Mouse (Mus musculus): ENCODE results near the gene Ankar.

Gene Ankar

DNA sequence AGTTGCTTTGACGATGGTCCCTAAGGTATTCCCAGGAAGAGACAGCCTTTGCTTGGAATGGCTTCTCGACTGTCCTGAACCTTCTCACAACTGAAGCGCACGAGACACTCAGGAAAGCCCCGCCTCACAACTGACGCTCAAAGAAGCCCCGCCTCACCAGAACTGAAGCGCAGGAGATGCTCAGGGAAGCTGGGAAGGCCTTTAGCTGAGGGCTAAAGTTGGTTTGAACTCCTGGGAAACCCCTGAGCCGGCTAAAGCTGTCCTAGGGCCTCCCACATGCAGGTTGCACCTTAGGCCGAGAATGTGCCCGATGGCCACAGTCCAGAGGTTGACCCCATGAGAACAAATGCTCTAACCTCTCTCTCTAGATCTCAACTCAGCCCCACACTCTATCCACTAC, at the start of gene Ankar:
Ankar (minus strand) TSS at position 101 of the 400 bp plus-strand sequence.
- no peak for DNase-seq (ENCODE audit: low spot score)

DNA sequence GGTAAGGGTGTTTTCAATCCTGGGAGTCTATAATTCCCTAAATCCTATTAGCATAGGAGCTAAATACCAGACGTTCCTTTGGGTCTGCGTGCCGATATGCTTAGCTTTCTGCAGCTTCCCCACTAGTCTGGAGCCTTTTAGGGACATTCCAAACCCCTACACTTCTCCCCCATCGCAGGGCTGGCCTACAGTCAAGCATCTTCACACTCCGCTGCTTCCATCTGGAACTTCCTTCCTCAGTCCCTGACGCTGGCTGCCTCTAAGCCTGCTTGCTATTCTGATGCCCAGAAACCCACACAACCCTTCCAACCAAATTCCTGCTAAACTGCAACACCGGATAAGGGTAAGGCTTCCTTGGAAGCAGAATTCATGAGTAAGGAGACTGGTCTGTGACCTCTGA, 46.0 kb upstream of the Ankar start:
- DNase-seq (ENCODE audit: low spot score) = no peak

DNA sequence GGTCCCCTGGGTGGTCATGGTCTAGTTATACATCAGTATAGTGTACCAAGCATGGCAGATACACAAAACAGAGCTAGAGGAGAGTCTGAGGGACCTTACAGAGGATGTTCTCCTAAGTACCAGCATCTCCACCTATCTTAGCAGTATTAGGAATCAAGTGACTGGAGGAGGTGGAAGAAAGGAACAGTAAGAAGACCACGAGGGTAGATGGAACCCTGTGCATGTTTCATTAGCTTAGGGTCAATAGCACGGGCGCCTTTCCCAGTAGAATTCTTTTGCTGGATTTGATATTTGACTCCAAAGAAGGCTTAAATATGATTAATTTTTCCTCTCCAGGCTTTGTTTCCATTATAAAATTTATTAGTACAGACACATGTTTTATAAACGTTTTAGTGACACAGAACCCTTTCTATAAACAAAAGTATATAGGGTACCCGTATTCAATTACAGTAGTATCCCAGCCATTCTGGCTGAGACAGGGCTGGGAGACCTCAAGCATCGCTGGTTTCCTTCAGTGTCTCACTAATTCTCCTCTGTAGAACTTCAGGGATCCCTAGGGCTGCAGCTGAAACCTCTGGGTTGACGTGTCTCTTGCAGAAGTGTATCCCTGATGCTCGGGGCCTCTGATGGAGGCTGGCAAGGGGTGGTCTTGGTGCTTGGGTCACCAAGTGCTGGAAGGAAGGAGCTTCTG, 44.6 kb upstream of the Ankar start:
- no peak for DNase-seq (ENCODE audit: low spot score)

DNA sequence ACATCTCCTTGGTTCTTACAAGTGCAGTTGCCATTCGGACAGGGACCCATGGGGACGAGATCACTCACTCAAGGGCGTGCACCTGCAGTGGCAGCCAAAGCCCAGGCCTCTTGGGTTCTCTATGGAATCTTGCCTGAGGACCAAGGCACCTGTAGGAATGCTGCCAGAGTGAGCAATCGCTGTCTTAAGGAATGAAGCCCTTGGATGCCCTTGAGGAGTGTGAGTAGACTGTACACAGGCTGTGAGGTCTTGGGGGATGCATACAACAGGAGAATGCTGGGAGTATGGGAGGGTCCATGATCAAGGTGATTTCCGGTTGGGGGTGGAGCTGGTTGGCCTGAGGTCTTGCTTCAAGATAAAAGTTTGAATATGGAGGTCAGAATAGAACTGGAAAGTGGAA, 41.0 kb upstream of the Ankar start:
- DNase-seq (ENCODE audit: low spot score) = no peak

DNA sequence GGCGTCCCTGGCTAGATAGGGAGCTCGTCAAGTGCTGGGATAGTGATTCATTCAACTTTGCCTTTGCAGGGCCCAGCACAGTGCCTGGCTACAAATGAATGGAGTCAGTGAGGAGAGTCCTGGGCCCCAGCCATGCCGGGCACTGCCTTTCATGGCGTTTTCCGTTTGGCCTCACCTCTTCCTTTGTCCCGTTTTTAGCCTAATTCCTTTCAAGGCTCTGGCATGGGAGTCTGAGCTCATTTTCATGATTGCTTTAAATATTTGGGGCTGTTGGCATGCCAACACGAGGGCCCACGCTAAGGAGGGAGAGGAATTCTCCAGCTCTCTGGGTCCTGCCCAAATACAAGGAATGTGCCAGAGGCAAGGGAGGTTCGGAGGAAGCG, 39.3 kb upstream of the Ankar start:
- no peak for DNase-seq (ENCODE audit: low spot score)

DNA sequence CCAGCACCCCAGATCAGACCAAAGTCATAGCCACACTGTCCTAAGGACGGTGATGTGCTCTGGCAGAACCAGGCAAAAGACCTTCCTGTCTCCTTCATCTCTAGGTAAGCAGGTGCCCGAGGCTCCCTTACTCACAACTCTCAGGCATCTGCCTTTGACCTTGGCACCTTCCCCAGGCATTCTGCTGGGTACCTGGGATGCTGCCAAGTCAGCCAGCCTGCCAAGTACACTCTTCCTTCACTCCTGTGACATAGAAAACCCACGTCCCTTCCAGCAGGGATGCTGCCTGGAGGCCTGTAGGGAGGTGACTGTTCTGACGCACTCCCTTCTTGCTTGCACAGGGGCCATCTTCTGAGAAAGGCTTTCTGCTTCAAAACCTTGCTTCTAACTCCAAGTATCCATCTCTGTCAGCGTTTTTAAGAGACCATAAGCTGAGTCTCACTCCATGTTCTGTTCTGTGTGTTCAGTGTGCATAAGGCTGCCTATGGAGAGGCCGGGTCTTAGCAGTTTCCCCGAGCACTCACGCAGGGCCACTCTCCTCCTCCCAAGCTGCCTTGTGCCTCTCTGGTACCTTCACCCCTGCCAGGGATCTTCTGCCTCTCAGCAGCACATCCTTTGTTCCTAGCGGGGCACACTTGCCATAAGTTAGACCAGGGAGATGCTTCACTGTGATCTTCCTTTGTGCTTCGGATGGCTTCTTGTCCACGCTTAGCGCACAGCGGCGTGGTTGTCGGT, 38.7 kb upstream of the Ankar start:
- DNase-seq (ENCODE audit: low spot score) = no peak

DNA sequence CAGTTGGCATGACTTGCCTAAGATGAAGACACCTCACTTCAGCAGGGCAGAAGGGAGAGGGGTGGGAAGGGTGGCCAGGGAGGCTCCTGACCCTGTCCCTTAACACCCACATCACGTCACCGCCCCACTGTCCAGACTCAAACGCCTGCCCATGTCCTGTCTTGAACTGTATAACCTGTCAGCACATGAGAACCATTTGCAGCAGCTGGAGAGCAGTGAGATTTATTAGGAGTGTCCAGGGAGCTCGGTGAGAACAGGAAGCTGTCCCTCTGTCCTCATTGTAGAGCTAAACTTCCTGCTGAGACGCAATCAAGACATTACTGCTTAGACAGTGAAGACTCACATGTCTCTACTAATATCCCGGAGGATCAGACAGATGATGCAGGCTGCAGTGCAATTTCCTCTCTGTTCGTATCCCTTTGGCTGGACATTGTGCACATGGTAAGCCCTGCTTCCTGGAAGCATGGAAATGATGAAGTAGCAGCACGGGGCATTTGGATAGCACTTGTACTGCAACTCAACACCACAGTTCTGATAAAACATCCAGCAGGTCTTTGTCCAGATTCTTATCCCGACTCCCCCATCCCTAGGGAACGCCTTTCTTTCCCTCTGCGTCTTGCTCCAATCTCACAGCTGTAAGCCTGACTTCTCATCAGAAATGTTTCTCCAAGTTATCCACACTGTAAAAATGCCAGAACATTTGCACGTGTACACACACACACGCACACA, 36.2 kb upstream of the Ankar start:
- no peak for DNase-seq (ENCODE audit: low spot score)

DNA sequence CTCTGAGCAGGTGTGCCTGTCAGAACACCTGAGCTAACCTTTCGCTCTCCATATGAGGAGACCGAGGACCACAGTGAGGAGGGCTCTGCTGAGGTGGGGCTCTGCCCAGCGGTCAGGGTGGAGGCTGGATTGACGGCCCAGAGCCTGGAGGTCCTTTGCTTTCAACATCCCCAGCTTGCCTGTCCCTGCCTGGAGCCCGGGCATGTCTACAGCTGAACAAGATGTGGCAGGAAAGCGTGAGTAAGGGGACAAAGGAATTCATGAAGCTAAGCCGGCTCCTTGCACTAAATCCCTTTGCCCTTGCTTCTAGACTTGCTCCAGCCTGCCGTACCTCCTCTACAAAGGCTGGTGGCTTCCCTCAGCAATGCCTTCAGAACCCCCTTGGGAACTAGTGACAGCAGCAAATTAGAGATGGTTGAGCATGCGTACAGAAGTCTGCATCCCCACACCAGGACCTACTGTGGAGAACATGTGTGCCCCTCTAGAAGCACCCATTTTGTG, 32.9 kb upstream of the Ankar start:
- no peak for DNase-seq (ENCODE audit: low spot score)

DNA sequence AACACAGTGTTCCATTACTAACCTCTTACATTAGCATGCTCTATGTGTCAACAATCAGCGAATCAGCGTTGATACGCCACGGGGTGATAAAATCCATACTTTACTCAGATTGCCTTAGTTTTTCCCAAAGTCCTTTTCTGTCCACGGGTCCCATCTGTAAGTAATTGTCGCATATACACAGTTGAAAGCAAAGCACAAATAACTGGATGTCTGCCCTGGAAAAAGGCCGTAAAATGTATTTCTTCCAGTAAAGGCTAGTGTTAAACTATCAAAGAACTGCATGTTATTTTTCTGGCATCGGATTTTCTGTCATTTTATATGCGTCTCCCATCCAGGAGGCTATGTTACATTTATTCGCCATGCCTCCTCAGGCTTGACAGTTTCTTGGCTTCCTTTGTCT, 29.7 kb upstream of the Ankar start:
- DNase-seq (ENCODE audit: low spot score) = no peak

DNA sequence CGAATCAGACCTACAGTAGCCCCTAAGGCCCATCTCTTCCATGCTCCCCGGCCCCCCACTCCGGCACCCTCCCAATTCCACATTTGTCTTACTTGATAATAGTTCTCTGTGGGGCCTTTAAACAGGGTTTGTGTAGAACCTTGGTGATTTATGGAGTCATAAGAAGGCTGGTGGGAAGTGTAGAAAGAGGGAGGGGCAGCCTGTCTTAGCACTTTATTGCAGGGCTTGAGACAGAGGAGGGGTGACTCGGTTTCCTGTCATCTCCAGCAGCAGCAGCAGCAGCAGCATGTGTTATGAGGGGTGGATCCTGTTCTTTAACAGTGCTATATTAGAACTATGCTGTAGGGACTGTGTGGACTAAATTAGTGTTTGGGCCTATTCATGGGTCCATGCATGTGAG, 28.4 kb upstream of the Ankar start:
- no peak for DNase-seq (ENCODE audit: low spot score)

DNA sequence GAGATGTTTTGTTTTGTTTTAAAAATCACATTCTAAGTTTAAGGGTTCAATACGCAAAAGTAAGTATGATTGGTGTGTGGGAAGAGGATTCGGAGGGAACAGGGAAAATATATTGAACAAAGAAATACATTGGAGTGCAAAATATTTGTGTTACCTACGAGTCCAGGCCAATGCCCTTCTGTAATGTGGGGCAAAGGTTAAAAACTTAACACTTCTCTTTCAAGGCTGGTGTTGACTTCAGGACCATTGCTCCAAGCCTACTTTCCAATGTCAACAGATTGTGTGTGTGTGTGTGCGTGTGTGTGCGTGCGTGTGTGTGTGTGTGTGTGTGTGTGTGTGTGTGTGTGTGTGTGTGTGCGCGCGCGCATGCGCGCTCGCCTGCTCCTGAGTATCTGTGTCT, 25.6 kb upstream of the Ankar start:
- DNase-seq (ENCODE audit: low spot score) = no peak

DNA sequence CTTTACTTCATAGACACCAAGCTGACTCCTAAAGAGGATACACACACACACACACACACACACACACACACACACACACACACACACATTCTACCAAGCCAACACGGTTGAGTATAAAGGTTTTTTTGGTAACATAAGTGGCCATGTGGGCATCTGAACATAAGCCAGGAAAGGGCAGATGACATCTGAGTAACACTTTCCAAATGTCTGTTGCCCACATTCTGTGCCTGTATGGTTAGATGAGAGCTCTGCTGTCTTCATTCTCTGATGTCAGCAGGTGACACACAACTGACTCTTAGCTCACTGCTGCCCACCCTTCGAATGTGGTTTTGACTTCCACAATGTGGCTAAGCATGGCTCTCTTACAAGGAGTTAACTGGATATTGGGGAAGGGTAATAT, 24.0 kb upstream of the Ankar start:
- no peak for DNase-seq (ENCODE audit: low spot score)

DNA sequence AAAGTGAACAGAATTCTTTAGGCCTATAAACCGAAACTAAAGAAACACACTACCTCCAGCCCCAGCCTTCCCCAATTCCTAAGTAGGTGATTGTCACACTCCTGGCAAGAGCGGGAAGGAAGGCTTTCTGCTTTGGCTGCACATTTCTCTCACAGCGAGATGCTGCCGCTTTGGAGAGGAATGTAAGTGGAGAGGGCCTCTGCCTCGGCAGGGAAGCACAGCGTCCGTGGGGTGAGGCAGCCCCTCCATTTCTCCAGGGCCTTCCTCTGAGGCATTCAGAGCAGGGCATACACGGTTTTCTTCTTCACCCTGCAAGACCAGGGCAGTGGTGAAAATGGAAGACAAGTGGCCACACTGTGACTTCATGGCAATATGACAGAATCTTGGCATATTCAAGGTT, 22.3 kb upstream of the Ankar start:
- DNase-seq (ENCODE audit: low spot score) = no peak

DNA sequence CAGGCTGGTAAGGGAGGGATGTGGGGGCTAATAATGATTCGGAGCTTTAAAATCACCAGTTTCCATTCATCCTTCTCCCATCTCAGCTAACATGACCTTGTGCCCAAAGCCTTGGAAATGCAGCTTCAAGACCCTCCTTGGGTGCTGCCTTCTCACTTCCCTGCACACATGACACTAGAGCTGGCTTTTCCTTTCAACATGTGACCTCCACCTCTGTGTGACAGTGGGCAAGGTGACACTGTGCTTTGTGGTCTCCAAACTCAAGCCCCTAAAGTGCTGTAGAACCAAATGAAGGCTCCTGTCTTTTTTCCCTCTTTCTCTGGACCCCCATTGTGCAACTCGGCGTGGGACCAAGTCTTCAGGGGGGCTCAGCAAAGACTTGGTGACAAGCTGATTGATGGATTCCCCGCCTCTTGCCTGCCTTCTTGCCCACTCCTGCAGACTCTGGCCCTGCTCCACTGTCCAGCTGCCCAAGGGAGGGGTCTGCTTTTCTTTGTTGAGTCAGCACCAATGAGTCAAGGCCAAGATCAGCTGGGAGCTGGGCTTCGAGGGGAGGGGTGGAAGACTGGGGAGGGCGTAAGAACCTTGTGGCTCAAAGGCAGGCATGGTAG, 19.8 kb upstream of the Ankar start:
- DNase-seq (ENCODE audit: low spot score) = no peak

DNA sequence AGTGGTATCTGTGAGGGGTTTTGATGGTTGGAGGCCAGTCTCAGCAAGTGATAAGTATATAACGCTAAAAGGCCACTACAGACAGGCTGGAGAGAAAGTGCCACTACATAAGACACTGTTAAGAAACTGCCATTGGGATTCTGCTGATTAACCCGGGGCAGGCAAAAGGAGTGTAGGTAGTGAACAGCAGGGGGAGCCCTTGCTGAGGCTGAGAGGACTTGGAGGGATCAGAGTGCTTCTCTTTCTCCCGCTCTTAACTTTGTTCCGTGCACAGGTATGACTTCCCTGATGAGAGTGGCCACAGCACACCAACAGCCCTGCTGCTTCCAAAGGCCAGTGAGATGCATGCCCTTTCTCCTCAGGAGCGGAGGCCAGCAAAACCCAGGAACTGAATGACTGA, 18.5 kb upstream of the Ankar start:
- no peak for DNase-seq (ENCODE audit: low spot score)

DNA sequence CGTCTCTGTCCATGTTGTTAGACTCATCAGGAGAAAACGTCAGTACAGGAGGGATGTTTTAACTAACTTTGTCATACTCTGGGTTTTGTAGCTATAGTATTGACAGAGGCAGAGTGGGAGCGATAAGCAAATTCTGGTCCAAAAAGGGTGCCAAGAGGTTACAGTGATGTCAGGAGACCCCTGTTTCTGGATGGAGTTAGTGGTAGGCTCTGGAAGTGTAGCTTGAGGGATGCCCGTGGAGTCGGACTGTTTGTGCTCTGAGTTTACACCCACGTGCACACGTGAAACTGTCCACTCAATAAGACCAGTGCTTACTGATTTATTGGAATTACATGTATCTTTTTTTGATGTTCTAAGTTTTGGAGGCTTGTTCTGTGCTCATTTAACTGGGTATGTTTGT, 17.2 kb upstream of the Ankar start:
- DNase-seq (ENCODE audit: low spot score) = no peak

DNA sequence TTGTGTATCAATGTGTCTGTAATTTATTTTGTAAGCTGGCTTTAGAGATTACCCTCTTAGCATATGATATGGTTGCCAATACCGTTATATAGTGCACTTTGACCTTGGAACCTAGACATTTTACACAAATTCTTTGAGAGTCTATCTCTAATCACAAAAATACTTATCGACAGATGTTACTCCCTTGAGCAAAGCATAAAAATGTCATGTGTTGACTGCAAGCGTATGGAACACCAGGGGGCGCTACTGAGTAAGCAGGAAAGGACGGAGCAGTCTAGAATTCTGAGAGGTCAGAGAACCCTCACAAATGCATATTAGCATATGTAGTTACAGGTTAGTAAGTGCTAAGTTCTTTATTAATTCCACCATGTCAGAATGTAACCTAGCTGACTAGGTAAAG, 16.5 kb upstream of the Ankar start:
- peak; percentile 54 for DNase-seq (ENCODE audit: low spot score)

DNA sequence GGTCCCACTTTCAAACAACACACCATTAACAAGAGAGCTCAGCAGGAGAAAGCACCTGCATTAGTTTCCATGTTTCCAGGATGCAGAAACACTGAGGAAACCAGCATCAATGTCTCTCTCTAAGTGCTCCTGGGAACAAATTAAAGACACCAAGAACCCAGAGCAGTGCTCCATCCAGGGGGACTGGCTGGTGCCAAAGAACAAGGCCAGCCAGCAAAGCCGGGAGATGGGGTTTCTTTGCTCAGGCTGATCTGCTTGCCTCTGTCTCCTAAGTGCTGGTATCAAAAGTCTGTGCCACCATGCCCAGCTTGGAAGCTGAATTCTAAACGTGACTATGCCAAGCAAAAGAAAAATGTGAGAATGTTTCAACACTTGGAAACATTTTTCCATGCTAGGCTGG, 16.0 kb upstream of the Ankar start:
- no peak for DNase-seq (ENCODE audit: low spot score)

DNA sequence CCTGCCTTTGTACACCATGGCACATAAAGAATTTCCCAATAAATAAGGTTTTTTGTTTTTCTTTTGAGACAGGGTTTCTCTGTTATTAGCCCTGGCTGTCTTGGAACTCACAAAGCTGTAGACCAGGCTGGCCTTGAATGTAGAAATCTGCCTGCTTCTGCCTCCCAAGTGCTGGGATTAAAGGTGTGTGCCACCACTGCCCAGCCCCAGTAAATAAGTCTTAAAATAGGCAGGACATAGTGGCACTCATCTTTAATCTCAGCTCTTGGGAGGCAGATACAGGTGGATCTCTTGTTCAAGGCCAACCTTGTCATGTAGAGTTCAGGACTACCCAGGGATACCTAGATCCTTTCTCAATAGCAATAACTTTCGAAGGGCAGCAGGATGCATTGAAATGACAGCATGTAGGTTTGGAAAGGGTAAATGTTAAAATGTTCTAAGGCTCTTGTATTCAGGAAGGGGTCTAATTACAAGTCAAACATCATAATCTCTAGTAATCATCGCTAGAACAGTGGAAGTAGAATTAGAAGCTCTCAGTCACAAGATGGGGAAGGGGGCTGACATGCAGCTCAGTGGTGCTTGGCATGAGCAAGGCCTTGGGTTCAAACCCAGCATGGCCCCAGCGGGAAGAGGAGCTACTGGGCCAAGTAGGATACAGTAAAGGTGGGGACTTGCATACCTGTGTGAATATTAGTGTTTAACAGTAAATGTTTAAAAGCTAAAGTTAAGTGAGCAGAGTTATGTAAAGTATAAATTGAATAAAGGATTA, 15.4 kb upstream of the Ankar start:
- no peak for DNase-seq (ENCODE audit: low spot score)

DNA sequence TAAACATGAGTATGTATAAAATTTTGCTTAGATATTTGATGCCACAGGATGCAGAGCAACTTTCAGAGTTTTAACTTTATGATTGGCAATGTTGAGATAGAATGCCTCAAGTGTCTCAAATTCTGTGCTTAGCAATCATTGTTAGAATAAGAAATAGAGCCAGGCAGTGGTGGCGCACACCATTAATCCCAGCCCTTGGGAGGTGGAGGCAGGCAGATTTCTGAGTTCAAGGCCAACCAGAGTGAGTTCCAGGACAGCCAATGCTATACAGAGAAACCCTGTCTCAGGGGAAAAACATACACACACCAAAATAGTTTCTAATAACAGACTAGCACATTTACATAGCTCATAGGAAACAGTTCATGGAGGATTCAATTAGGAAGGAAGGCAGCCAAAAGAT, 14.7 kb upstream of the Ankar start:
- DNase-seq (ENCODE audit: low spot score) = no peak

DNA sequence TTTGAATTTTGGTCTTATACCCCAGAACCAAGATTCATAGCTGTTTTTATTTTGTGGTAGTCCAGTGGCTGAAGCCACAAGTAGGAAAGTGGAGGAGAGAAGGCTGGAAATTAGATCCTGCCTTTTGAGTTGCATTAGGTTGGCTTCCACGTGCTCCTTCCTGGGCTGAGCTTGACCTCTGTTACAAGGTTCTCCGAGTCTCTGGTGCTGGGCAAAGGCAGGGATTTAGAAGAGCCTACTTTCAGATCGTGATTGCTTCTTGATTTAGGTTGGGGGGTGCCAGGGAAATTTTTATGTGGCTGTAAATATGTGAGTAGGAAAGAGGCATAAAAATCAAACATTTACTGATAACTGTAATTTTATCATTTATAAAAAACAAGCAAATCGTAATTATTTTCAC, 14.2 kb upstream of the Ankar start:
- no peak for DNase-seq (ENCODE audit: low spot score)

DNA sequence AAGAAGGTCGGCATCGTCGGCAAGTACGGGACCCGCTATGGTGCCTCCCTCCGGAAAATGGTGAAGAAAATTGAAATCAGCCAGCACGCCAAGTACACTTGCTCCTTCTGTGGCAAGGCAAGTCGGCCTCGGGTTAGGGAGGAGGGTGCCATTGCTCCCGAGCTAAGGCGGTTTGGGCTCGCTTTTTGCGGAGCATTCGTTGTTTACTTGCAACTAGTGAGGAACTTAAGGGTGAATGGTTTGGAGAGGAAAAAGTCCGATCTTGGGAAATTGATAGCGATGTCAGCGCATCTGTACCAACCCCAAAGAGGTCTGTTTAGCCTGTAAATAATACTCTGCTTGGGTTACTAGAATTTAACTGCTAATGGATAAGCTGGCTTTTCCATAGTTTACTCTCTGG, 11.3 kb upstream of the Ankar start:
- DNase-seq (ENCODE audit: low spot score) = no peak

All from urinary bladder, postnatal 10 days (tissue).